Mouse (Mus musculus): ENCODE data around the gene Ppp1r14d.

The Ppp1r14d gene

GRCm38 (mm10) chr2:119171574-119171973 is 58.1 kb downstream of the Ppp1r14d start:
- no peak for DNase-seq

- no peak for DNase-seq
Measured at GRCm38 (mm10) chr2:119170282-119170681, 59.4 kb downstream of the Ppp1r14d start.

Measured in thymus, postnatal 36 days (tissue).